Comparison of ENCODE assay signal across 8 mouse cellular contexts in genomic region chr14:61439141-61439660, GRCm38 (mm10). TPM values are rescaled to one million over a fixed set of nuclear protein-coding genes. Genes with fewer than 3 reads are reported as not detected.
DNase-seq lines count a peak whose midpoint lies in the region; ATAC-seq lines count a peak whose summit lies in the region.

No protein-coding gene starts in this region.

- H3K4me2 ChIP-seq in stomach, embryonic 15.5 days = peak overlapping the region; percentile 57

- peak; percentile 64 for DNase-seq in adrenal gland, postnatal 10 days
- no peak for DNase-seq in adrenal gland, adult 2 months
- peak; percentile 73 for DNase-seq in adrenal gland, postnatal 14 days
- no peak for DNase-seq in hindbrain, embryonic 10.5 days (ENCODE audit: low spot score)
- peak; percentile 58 to 65 for DNase-seq in left cerebral cortex, postnatal 14 days (ENCODE audit: low spot score in 2 of 2)

- intact Hi-C loops in left cerebral cortex, postnatal 14 days (cut with DNase I) = loop anchor here (5.0 kb wide), 1 partner anchor 77 kb away; the partner anchor contains the start of gene Ebpl

- peak overlapping the region; percentile 83 for H3K9ac ChIP-seq in stomach, embryonic 15.5 days

- peaks cover 42% of the 10 kb centered on the region for H3K4me1 ChIP-seq in erythroblast, embryonic 14.5 days (ENCODE audit: control insufficient read depth)
- peaks cover 27% of the 10 kb centered on the region for H3K4me1 ChIP-seq in hindbrain, embryonic 10.5 days (replicated peaks)
- no peaks in the 10 kb centered on the region; the same call in 1 of the 2 replicates for H3K4me1 ChIP-seq in stomach, embryonic 15.5 days

- ATAC-seq in megakaryocyte progenitor cell, adult 5-6 weeks (replicated peaks; ENCODE audit: poor library complexity) = peak; percentile 30
- ATAC-seq in stomach, embryonic 15.5 days (ENCODE audit: insufficient read depth, low FRiP score, low read depth) = peak; percentile 46

- WGBS in hindbrain, embryonic 10.5 days = under 1% methylated on average over 62 of the region's 62 CpGs
- under 1% methylated on average over 59 of the region's 62 CpGs for WGBS in stomach, embryonic 15.5 days

- peaks cover 20% of the 10 kb centered on the region for H3K36me3 ChIP-seq in erythroblast, embryonic 14.5 days (ENCODE audit: control insufficient read depth)
- 0 out of 2 replicates have a peak, but pooled peaks cover 3% of the 10 kb centered on the region for H3K36me3 ChIP-seq in hindbrain, embryonic 10.5 days
- no peaks in the 10 kb centered on the region for H3K36me3 ChIP-seq in stomach, embryonic 15.5 days

- H3K4me3 ChIP-seq in erythroblast, embryonic 14.5 days (replicated peaks) = peak overlapping the region; percentile 95
- peak overlapping the region; percentile 88 for H3K4me3 ChIP-seq in hindbrain, embryonic 10.5 days
- H3K4me3 ChIP-seq in stomach, embryonic 15.5 days (replicated peaks) = peak overlapping the region; percentile 91

- no peaks in the 10 kb centered on the region for H3K9me3 ChIP-seq in erythroblast, embryonic 14.5 days (ENCODE audit: control insufficient read depth, low read length)
- H3K9me3 ChIP-seq in hindbrain, embryonic 10.5 days = no peaks in the 10 kb centered on the region
- H3K9me3 ChIP-seq in stomach, embryonic 15.5 days = no peaks in the 10 kb centered on the region

- peak overlapping the region; percentile 98 for H3K27ac ChIP-seq in hindbrain, embryonic 10.5 days
- H3K27ac ChIP-seq in stomach, embryonic 15.5 days = peak overlapping the region; percentile 98

- no peaks in the 10 kb centered on the region for H3K27me3 ChIP-seq in erythroblast, embryonic 14.5 days (ENCODE audit: control insufficient read depth)
- H3K27me3 ChIP-seq in hindbrain, embryonic 10.5 days (ENCODE audit: insufficient read depth, poor library complexity, severe bottlenecking) = no peaks in the 10 kb centered on the region
- no peaks in the 10 kb centered on the region for H3K27me3 ChIP-seq in stomach, embryonic 15.5 days (replicated peaks)

RNA-seq across cellular contexts. Expression of gene Kpna3, which starts 0.5 kb away (rescaled TPM):
- 10 to 100 TPM; 28.8 to 34.1 TPM for total RNA-seq in adrenal gland, postnatal 10 days (2021)
- 10 to 100 TPM; 27.7 to 35.1 TPM for total RNA-seq in adrenal gland, adult 2 months (2021)
- 1.3 and 1.8 TPM in 2 replicates for polyA plus RNA-seq in adrenal gland, adult 2 months (2012; rRNA removed)
- total RNA-seq in adrenal gland, postnatal 14 days (2021) = 30.3 and 31.3 TPM in 2 replicates
- 0.23 and 0.49 TPM in 2 replicates for polyA plus RNA-seq in erythroblast, embryonic 14.5 days (2012)
- polyA plus RNA-seq in hindbrain, embryonic 10.5 days (2016; fragmentation: Nextera tagmentation; extraction: Ambion mirVana) = 70.5 and 80.9 TPM in 2 replicates
- total RNA-seq in left cerebral cortex, postnatal 14 days (2021) = 10 to 100 TPM; 79.1 to 79.7 TPM
- total RNA-seq in megakaryocyte progenitor cell, adult 5-6 weeks (2015) = 81.6 and 82.6 TPM in 2 replicates
- 31.4 and 45.3 TPM in 2 replicates for total RNA-seq in megakaryocyte progenitor cell, adult 5-6 weeks (2017)
- polyA plus RNA-seq in stomach, embryonic 15.5 days (2015; fragmentation: Nextera tagmentation; extraction: Ambion mirVana) = 41.1 and 44.9 TPM in 2 replicates

Comparison
In these comparisons a context has a peak if more than half of its experiments do, and no peak if none do; other contexts are left out.
1. DNase-seq: peak in adrenal gland, postnatal 10 days (single experiment), adrenal gland, postnatal 14 days (single experiment) and left cerebral cortex, postnatal 14 days (2 of 2); none in adrenal gland, adult 2 months (single experiment) and hindbrain, embryonic 10.5 days (single experiment).
2. Peak in every context shown above with its lines, with median percentiles within 50 percentile points of each other: H3K4me3 ChIP-seq.